Mouse (Mus musculus): ENCODE data around the gene B4galt1.

B4galt1 gene

GRCm38 (mm10) chr4:40781143-40781542 lies 72.7 kb downstream of the B4galt1 start:
- in situ Hi-C loops (cut with MseI, MboI), result no loop called here

GRCm38 (mm10) chr4:40778656-40779055 lies 75.1 kb downstream of the B4galt1 start:
- in situ Hi-C loops (cut with MseI, MboI), result no loop called here

- in situ Hi-C loops (cut with MseI, MboI), result no loop called here
These were observed 76.7 kb downstream of the B4galt1 start for GRCm38 (mm10) chr4:40777116-40777515.

GRCm38 (mm10) chr4:40776416-40776815 lies 77.4 kb downstream of the B4galt1 start:
- in situ Hi-C loops (cut with MseI, MboI), result no loop called here

GRCm38 (mm10) chr4:40774279-40775259 lies 79.2 kb downstream of the B4galt1 start:
- in situ Hi-C loops (cut with MseI, MboI), result loop anchor here (5.0 kb wide), 1 partner anchor 133 kb away; no protein-coding TSS in a partner anchor

- in situ Hi-C loops (cut with MseI, MboI), result no loop called here
These were observed 93.9 kb downstream of the B4galt1 start for GRCm38 (mm10) chr4:40759876-40760275.

GRCm38 (mm10) chr4:40757780-40758420 lies 95.9 kb downstream of the B4galt1 start, which contains the start of gene Smu1:
Smu1 (minus strand) TSS chr4:40757923.
- in situ Hi-C loops (cut with MseI, MboI), result no loop called here

GRCm38 (mm10) chr4:40757157-40757779 lies 96.5 kb downstream of the B4galt1 start:
- in situ Hi-C loops (cut with MseI, MboI), result no loop called here

Measured in mouse trophoblast stem cell (cell line).